Mouse (Mus musculus): ENCODE measurements around the gene Abca4.

Gene Abca4

DNA sequence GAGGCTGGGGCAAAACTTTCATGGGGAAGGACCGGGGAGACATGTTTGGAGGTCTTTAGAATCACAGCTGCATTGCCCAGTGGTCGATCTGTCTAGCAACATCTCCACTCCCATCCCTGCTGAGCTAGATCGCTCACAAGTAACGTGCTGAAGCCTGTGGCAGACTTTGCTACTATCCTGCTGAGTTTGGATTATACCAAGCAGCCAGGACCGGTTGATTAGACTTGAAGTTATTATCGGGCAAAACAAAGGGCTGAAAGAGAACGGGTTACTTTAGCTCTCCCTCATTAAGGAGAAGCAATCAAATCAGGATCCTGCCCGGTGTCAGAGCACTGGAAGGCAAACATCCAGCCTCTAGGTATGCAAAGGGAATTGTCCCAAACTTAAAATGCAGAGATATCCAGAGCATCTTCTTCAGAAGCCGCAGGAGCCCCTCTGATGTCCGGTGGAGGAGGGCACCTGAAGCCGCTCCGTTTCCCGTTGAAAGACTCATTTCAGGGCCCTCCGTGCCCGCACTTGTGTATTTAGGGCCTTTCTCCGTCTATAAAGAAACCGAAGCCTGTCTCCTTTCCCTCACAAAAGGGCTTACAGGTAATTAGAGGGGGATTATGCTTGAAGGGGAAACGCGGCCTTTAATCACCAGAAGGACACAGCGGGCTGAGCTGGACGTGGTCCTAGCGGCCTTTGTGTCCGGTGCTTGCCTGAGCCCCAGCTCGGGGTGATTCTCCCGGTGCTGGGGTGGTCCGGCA is at the start of gene Abca4:
Gene Abca4, plus strand, starts transcription at position 645 of the 749 bp plus-strand sequence.
- DNase-seq (ENCODE audit: low spot score): no peak

DNA sequence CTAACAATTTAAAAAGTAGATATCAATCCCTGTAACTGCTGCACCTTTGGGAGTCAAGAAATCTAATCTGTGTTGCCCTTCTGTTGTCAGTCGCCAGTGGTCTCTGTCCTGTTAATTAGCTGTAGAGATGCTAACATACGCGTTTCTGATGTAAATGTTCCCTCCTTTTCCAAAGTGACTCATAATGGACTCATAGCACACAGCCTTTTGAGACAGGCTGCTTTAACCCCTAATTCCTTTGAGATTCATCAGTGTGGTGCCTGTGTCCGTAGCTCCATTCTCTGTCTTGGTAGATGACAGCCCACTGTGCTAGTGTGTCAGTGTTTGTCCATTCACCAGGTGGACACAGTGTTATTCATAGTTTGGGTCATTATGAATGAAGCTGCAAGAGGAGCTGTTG is 49.1 kb upstream of the Abca4 start:
- DNase-seq (ENCODE audit: low spot score): no peak

- no peak for DNase-seq (ENCODE audit: low spot score)
These were observed 44.3 kb upstream of the Abca4 start for GRCm38 (mm10) chr3:121999934-122000333.

- DNase-seq (ENCODE audit: low spot score): no peak
These were observed 42.7 kb upstream of the Abca4 start for GRCm38 (mm10) chr3:122001568-122001967.

DNA sequence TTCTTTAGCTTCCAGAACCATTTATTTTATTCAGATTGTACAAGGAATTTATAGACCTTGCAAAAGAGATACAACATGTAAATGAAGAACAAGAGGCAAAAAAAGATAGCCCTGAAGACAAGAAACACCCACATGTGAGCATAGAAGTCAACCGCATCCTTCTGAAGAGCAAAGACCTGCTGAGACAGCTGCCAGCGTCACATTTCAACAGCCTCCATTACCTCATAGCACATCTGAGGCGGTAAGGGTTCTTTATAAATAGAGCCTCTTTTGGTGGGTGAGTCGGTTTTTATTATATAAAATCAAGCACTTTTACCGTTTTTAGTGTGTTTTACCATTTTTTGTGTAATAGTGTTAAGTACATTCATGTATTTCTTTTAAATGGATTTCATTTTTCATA is 34.4 kb upstream of the Abca4 start:
- no peak for DNase-seq (ENCODE audit: low spot score)

DNA sequence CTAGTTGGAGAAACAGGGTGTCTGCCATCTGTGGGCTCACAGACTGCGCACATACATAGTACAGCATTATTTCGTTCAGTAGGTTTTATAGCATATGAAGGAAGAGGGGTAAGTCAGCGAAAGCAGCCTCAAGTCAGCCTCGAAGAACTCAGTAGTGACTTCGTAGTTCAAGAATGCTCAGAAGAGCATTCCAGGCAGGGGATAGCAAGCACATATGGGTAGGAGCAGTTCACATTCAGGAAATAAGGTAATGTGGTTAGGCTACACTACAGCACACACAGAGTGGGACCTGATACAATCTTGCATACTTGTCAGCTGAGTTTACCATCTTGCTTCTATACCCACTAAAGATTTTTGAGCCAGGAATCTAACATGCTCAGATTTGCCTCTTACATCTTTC is 34.0 kb upstream of the Abca4 start:
- no peak for DNase-seq (ENCODE audit: low spot score)

DNA sequence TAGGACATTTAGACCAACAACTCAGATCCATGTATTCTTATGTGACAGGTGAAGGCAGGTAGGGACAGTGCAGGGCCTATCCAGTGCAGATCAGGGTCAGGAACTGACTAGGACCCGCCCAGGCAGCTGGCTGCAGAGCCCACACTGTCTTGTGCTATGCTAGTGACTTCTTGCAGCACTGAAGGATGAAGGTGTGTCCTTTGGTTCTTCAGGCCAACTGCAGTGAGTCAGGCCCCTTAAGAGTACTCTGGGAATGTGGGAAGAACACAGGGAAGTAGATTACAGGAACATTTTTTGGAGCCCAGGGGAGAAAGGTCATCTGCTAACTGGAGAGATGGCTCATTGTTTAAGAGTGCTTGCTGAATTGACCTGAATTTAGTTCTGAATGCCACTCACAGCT is 31.8 kb upstream of the Abca4 start:
- no peak for DNase-seq (ENCODE audit: low spot score)

GRCm38 (mm10) chr3:122018421-122018820 is 25.8 kb upstream of the Abca4 start:
- no peak for DNase-seq (ENCODE audit: low spot score)

DNA sequence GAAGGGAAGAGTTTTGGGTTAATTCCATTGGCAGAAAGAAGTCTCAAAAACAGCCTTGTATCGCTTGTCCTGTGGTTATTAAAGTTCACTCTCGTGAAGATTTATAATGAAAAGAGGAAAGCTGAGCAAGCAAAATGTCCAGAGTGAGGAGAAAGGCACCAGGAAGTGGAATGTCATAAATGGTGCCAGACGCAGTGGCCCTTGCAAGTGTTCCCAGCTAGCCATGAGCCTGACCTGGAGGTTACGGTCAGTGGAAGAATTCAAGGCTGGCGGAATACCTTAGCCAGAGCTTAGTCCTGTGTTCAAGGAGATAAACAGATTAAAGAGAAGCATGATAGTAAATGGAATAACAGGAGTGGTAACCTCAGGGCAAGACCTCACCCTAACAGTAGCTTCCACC is 25.1 kb upstream of the Abca4 start:
- no peak for DNase-seq (ENCODE audit: low spot score)

DNA sequence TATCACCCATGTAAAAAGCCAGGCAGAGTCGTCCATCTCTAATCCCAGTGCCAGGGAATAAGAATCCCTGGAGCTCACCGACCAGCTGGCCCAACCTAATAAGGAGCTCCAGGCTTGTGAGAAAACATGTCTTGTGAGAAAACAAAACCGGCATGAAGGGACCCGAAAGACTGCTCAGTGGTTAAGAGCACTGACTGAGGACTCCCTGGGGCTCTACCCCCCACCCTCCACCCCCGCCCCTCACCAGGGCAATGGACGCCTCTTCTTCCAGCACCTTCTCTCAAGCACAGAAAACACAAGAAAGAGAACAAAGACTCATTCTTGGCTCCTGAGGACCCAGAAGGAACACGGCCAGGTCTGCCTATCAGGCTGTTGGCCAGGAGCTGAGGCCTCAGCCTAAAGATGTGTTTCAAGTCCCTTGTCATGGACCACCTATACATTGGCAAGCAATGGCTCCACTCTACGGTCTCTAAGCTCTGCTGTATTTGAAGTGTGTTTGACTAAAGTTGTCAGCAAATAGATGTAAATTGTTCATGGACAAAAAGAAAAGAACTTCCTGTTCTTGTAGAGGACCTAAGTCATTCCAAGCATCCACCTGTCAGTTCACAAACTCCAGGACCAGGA is 23.1 kb upstream of the Abca4 start:
- no peak for DNase-seq (ENCODE audit: low spot score)

- no peak for DNase-seq (ENCODE audit: low spot score)
These were observed 21.9 kb upstream of the Abca4 start for GRCm38 (mm10) chr3:122022355-122022754.

- no peak for DNase-seq (ENCODE audit: low spot score)
These were observed 17.6 kb upstream of the Abca4 start for GRCm38 (mm10) chr3:122026676-122027075.

DNA sequence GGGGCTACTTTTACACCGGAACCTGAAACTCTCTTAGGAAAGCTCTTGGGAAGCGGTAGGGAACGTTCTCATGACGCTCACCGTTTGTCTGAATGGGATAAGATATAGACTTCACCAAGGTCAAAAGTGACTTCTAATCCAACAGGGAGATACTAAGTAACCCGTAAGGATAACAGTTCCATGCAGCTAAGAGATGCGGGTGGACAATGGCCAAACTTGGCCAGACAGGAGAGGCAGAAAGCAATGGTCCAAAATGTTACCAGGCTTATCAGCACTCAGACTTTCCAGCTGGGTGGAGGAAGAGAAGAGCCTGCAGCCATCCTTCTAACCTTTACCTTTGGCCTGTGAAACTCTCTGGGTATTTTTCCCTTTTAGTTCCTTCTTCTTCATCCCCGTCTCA is 16.5 kb upstream of the Abca4 start:
- no peak for DNase-seq (ENCODE audit: low spot score)

GRCm38 (mm10) chr3:122033248-122033837 is 10.9 kb upstream of the Abca4 start:
- no peak for DNase-seq (ENCODE audit: low spot score)

GRCm38 (mm10) chr3:122034240-122034639 is 10.0 kb upstream of the Abca4 start:
- DNase-seq (ENCODE audit: low spot score): no peak

DNA sequence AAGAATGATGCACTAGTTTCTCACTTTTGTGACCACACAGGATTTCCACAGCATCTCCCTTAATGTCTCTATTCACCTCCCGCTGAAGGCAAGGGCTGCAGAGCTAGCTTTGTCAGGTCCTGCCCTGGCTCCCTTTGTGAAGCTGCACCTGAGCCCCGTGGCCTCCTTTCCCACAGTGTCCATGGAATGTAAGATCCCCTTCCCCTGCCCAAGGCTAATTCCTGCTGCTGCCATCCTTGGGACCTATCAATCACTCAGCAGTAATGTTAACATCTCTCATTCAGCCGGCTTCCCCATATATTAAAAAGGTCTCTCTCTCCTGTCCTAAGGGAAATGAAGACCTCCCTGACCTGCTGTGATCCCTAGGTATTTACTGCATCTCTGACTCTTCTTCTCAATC is 9.2 kb upstream of the Abca4 start:
- DNase-seq (ENCODE audit: low spot score): no peak

DNA sequence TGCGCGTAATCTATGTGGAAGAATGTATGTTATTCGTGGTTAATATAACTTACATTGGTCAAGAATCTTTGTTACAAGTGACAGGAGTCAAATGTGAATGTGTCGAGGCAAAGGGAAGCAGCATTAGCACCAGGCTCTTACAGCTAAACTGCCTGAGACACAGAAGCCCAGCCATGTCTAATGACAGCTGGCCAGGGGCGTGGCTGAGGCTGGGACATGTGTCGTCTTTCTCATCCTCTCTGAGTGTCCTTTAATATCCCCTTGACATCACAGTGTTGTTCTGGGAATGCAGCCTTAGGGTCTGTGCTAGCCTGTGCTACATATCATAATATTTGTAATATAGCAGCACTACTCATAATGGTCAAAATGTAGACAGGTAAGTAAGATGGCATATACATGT is 3.7 kb upstream of the Abca4 start:
- no peak for DNase-seq (ENCODE audit: low spot score)

DNA sequence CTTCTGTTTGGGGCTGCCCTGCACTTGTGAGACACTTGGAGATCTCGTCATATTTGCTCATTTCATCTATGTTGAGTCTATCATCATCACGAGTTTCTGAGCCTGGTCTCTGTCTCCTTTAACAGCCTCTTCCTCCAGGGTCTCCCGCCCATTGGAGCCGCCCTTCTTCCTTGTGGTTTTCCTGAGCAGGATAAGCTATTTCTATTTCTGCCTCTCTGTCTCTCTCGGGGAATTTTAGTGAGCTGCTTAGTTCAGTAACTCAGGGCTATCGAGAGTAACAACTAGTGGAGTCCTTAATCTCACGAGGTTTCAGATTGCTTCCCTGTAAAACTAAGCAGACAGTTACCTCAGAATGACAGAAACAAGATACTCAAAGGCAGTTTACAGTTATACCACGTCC is 1.1 kb upstream of the Abca4 start:
- no peak for DNase-seq (ENCODE audit: low spot score)

DNA sequence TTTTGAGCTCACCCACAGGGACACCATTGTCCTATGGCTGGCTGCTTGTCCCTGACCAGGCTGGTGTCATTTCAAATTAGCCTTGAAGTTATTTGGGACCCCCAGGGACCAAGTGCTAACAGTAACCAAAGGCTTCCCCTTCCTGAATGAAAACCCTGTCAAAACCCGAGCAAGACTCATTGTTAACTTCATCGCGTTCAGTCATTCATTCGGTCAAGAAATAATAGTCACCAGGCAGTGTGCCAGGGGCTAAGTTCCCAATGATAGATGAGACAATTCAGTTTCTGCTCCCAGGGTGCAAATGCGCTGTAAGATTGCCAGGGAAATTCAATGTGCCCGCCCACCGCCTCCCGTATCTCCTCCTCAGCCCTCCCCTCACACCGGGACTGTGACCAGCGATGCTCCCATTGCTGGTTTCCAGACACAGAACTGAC is 2.0 kb downstream of the Abca4 start:
- no peak for DNase-seq (ENCODE audit: low spot score)

- DNase-seq (ENCODE audit: low spot score): no peak
These were observed 3.2 kb downstream of the Abca4 start for GRCm38 (mm10) chr3:122047402-122047801.

GRCm38 (mm10) chr3:122047921-122048861 is 3.9 kb downstream of the Abca4 start:
- DNase-seq (ENCODE audit: low spot score): peak; percentile 42

GRCm38 (mm10) chr3:122049158-122049557 is 4.9 kb downstream of the Abca4 start:
- no peak for DNase-seq (ENCODE audit: low spot score)
